Mouse (Mus musculus): Measurements from ENCODE around the gene Susd2. TPM values are rescaled to one million over a fixed set of nuclear protein-coding genes. Genes with fewer than 3 reads are reported as not detected.

Gene Susd2
- polyA plus RNA-seq, 1 experiment, result 261 TPM

DNA sequence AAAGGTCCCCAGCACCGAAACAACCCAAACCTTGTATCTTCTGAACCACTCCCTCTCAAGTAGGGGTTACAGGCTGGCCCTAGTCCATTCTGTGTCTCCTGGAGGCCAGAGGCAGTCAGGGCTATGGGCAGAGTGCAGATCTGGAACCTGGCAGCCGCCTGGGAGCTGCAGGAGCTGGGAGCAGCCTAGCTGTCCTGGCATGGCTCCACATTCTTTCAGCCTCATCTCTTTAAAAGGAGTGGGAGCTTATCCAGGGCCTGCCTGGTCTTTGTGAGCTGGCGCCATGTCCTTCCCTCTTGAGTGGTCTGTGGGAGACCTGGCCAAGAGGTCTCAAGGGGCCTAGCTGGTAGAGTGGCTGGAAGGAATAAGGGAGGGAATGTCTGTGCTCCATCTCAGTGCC lies 3.6 kb upstream of the Susd2 start:
- TF ChIP-seq CTCF (IDR thresholded peaks at IDR 0.05; ENCODE audit: extremely low read depth, insufficient read length, insufficient replicate concordance, low read depth, low read length) (no peak), POLR2A (IDR thresholded peaks at IDR 0.05; ENCODE audit: low read depth, low read length) (no peak)
- H3K27me3 ChIP-seq (ENCODE audit: control insufficient read depth, insufficient read depth, low read length), result no peaks in the 10 kb centered on the region
- WGBS, result 80% methylated on average over 3 of the region's 3 CpGs
- H3K4me1 ChIP-seq (ENCODE audit: control insufficient read depth, insufficient read depth, insufficient read length, low read length), result peaks cover 26% of the 10 kb centered on the region
- H3K27ac ChIP-seq (ENCODE audit: insufficient read depth, low read depth, low read length), result no peak overlapping the region
- no peak overlapping the region for H3K4me3 ChIP-seq (ENCODE audit: low read depth, low read length)
- peaks cover 43% of the 10 kb centered on the region for H3K36me3 ChIP-seq (ENCODE audit: control insufficient read depth, insufficient read depth, low read length)

GRCm38 (mm10) chr10:75646406-75646805 lies 2.6 kb upstream of the Susd2 start:
- Histone ChIP-seq H3K27ac (ENCODE audit: insufficient read depth, low read depth, low read length) (no peak overlapping the region), H3K27me3 (ENCODE audit: control insufficient read depth, insufficient read depth, low read length) (no peaks in the 10 kb centered on the region), H3K4me1 (ENCODE audit: control insufficient read depth, insufficient read depth, insufficient read length, low read length) (peaks cover 29% of the 10 kb centered on the region), H3K4me3 (ENCODE audit: low read depth, low read length) (no peak overlapping the region), H3K36me3 (ENCODE audit: control insufficient read depth, insufficient read depth, low read length) (peaks cover 36% of the 10 kb centered on the region)
- 88% methylated on average over 6 of the region's 6 CpGs for WGBS
- TF ChIP-seq CTCF (IDR thresholded peaks at IDR 0.05; ENCODE audit: extremely low read depth, insufficient read length, insufficient replicate concordance, low read depth, low read length), result no peak
- no peak for TF ChIP-seq POLR2A (IDR thresholded peaks at IDR 0.05; ENCODE audit: low read depth, low read length)

DNA sequence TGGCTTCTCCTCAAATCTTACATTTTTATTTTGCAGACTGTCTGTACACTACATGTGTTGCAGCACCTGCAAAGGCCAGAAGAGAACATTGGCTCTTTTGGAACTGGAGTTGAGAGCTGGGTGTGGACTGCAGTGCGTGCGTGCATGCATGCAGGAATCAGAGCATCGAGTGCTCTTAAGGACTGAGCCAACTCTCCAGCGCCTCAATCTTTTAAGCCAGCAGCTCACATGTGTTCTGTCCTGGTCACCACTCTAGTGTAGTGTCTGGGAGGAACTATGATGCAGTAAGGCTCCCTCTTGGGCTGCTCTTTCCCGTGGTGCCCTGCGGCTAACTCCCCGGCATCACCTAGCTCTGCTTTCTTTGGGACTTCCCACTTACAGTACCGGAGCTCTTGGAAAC lies 1.8 kb upstream of the Susd2 start:
- 89% methylated on average over 8 of the region's 8 CpGs for WGBS
- peaks cover 30% of the 10 kb centered on the region for H3K36me3 ChIP-seq (ENCODE audit: control insufficient read depth, insufficient read depth, low read length)

DNA sequence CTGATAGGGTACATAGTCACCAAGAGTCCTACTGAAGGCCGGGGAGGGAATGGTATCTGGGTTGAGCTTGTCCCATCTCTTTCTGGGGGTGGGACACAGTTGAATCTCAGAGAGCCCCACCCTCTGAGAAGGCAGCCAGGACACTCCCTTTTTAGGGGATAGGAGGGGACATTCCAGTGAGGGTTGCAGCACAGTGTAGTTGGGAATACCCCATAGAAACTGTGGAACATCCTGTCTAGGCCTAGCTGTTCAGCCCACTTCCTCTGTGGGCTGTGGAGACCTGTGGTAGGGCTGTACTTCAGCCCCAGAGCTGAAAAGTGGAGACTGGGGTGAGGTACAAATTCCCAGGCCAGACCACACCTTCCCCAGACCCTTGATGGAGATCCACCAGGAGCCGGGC lies 917 bp downstream of the Susd2 start:
- 76% methylated on average over 2 of the region's 2 CpGs for WGBS
- Histone ChIP-seq H3K27me3 (ENCODE audit: control insufficient read depth, insufficient read depth, low read length) (no peaks in the 10 kb centered on the region), H3K4me1 (ENCODE audit: control insufficient read depth, insufficient read depth, insufficient read length, low read length) (peaks cover 24% of the 10 kb centered on the region), H3K27ac (ENCODE audit: insufficient read depth, low read depth, low read length) (peak overlapping the region; percentile 10; the same call in 1 of the 2 replicates), H3K4me3 (ENCODE audit: low read depth, low read length) (peak overlapping the region; percentile 55), H3K36me3 (ENCODE audit: control insufficient read depth, insufficient read depth, low read length) (peaks cover 16% of the 10 kb centered on the region)
- TF ChIP-seq CTCF (IDR thresholded peaks at IDR 0.05; ENCODE audit: extremely low read depth, insufficient read length, insufficient replicate concordance, low read depth, low read length) (no peak), POLR2A (IDR thresholded peaks at IDR 0.05; ENCODE audit: low read depth, low read length) (no peak)

More for the DNA sequence above, 1.8 kb upstream of the Susd2 start:
- no peak for TF ChIP-seq POLR2A (IDR thresholded peaks at IDR 0.05; ENCODE audit: low read depth, low read length)
- no peak for TF ChIP-seq CTCF (IDR thresholded peaks at IDR 0.05; ENCODE audit: extremely low read depth, insufficient read length, insufficient replicate concordance, low read depth, low read length)
- no peaks in the 10 kb centered on the region for H3K27me3 ChIP-seq (ENCODE audit: control insufficient read depth, insufficient read depth, low read length)
- H3K27ac ChIP-seq (ENCODE audit: insufficient read depth, low read depth, low read length), result no peak overlapping the region
- H3K4me1 ChIP-seq (ENCODE audit: control insufficient read depth, insufficient read depth, insufficient read length, low read length), result peaks cover 24% of the 10 kb centered on the region
- no peak overlapping the region for H3K4me3 ChIP-seq (ENCODE audit: low read depth, low read length)

GRCm38 (mm10) chr10:75642436-75642835 lies 1.4 kb downstream of the Susd2 start:
- Histone ChIP-seq H3K4me1 (ENCODE audit: control insufficient read depth, insufficient read depth, insufficient read length, low read length) (peaks cover 24% of the 10 kb centered on the region), H3K27ac (ENCODE audit: insufficient read depth, low read depth, low read length) (no peak overlapping the region), H3K27me3 (ENCODE audit: control insufficient read depth, insufficient read depth, low read length) (no peaks in the 10 kb centered on the region), H3K4me3 (ENCODE audit: low read depth, low read length) (peak overlapping the region; percentile 55), H3K36me3 (ENCODE audit: control insufficient read depth, insufficient read depth, low read length) (peaks cover 12% of the 10 kb centered on the region)
- no peak for TF ChIP-seq POLR2A (IDR thresholded peaks at IDR 0.05; ENCODE audit: low read depth, low read length)
- no peak for TF ChIP-seq CTCF (IDR thresholded peaks at IDR 0.05; ENCODE audit: extremely low read depth, insufficient read length, insufficient replicate concordance, low read depth, low read length)
- 49% methylated on average over 9 of the region's 9 CpGs for WGBS

DNA sequence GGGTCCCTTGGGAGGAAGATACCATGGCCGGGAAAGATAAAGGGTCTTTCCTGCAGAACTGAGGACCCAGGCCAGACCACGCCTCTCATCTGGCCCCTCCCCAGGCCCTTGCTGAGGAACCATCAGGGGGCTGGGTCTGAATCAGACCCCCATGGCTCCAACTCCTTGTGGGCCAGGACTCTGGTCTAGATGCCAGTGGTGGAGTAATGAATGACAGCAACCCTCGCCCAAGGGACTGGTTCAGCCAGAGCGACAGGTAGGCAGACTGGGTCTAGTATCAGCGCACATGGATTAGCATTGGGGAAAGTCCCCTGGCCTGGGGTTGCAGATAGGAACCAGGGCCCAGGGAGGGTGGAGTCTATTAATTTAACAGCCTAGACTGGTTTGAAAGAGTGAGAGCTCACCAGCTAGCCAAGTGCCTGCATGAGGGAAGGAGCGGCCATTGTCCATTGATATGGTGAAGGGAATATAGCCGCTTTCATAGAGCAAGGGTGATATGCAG lies 2.0 kb downstream of the Susd2 start:
- H3K4me1 ChIP-seq (ENCODE audit: control insufficient read depth, insufficient read depth, insufficient read length, low read length), result peaks cover 24% of the 10 kb centered on the region
- TF ChIP-seq CTCF (IDR thresholded peaks at IDR 0.05; ENCODE audit: extremely low read depth, insufficient read length, insufficient replicate concordance, low read depth, low read length) (no peak), POLR2A (IDR thresholded peaks at IDR 0.05; ENCODE audit: low read depth, low read length) (no peak)
- peaks cover 10% of the 10 kb centered on the region for H3K36me3 ChIP-seq (ENCODE audit: control insufficient read depth, insufficient read depth, low read length)
- H3K4me3 ChIP-seq (ENCODE audit: low read depth, low read length), result 0 out of 2 replicates have a peak overlapping the region, but pooled peaks have one; percentile 55
- H3K27ac ChIP-seq (ENCODE audit: insufficient read depth, low read depth, low read length), result no peak overlapping the region
- no peaks in the 10 kb centered on the region for H3K27me3 ChIP-seq (ENCODE audit: control insufficient read depth, insufficient read depth, low read length)
- WGBS, result 63% methylated on average over 7 of the region's 7 CpGs

DNA sequence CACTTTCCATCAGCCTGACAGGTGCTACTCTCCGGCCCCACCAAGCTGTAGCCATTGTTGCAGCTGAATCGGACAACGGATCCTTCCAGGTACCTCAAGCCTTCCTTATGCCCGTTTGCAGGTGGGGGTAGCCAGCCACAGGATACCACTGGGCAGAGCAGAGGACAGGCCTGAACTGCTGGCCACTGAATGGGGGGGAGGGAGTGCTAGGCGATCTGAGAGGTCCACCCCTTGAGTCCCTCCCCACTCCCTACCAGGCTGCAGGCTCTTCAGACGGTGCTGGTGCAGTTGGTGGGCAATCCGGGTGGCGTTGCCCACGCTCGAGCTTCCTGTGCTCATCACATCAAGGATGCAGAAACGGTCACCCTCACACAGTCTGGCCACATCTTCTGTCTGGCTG lies 6.1 kb downstream of the Susd2 start:
- Histone ChIP-seq H3K4me3 (ENCODE audit: low read depth, low read length) (no peak overlapping the region), H3K27me3 (ENCODE audit: control insufficient read depth, insufficient read depth, low read length) (no peaks in the 10 kb centered on the region; the same call in 1 of the 2 replicates), H3K4me1 (ENCODE audit: control insufficient read depth, insufficient read depth, insufficient read length, low read length) (peaks cover 9% of the 10 kb centered on the region), H3K27ac (ENCODE audit: insufficient read depth, low read depth, low read length) (no peak overlapping the region), H3K36me3 (ENCODE audit: control insufficient read depth, insufficient read depth, low read length) (no peaks in the 10 kb centered on the region; the same call in 1 of the 2 replicates)
- TF ChIP-seq CTCF (IDR thresholded peaks at IDR 0.05; ENCODE audit: extremely low read depth, insufficient read length, insufficient replicate concordance, low read depth, low read length), result no peak
- no peak for TF ChIP-seq POLR2A (IDR thresholded peaks at IDR 0.05; ENCODE audit: low read depth, low read length)
- WGBS, result 87% methylated on average over 11 of the region's 11 CpGs
